Mouse (Mus musculus): Measurements from ENCODE around the gene Eif3l.

Gene Eif3l

GRCm38 (mm10) chr15:79115276-79115675 is 40.3 kb downstream of the Eif3l start:
- intact Hi-C loops (cut with DNase I): no loop called here

- intact Hi-C loops (cut with DNase I): no loop called here
These were observed 44.5 kb downstream of the Eif3l start for GRCm38 (mm10) chr15:79119491-79119890.

GRCm38 (mm10) chr15:79122119-79122518 is 47.1 kb downstream of the Eif3l start:
- intact Hi-C loops (cut with DNase I): no loop called here

GRCm38 (mm10) chr15:79122546-79122945 is 47.6 kb downstream of the Eif3l start:
- intact Hi-C loops (cut with DNase I): no loop called here

- intact Hi-C loops (cut with DNase I): no loop called here
These were observed 48.8 kb downstream of the Eif3l start for GRCm38 (mm10) chr15:79123751-79124150.

- intact Hi-C loops (cut with DNase I): no loop called here
These were observed 49.4 kb downstream of the Eif3l start for GRCm38 (mm10) chr15:79124331-79124875.

GRCm38 (mm10) chr15:79126217-79126932 is 51.4 kb downstream of the Eif3l start:
- intact Hi-C loops (cut with DNase I): loop anchor here (5.0 kb wide), 1 partner anchor 34 kb away; no protein-coding TSS in a partner anchor

- intact Hi-C loops (cut with DNase I): loop anchor here (5.0 kb wide), 1 partner anchor 35 kb away; no protein-coding TSS in a partner anchor
These were observed 52.1 kb downstream of the Eif3l start for GRCm38 (mm10) chr15:79127101-79127500.

GRCm38 (mm10) chr15:79128208-79128607 is 53.2 kb downstream of the Eif3l start:
- intact Hi-C loops (cut with DNase I): loop anchor here (5.0 kb wide), 1 partner anchor 36 kb away; no protein-coding TSS in a partner anchor

- intact Hi-C loops (cut with DNase I): loop anchor here (5.0 kb wide), 1 partner anchor 37 kb away; no protein-coding TSS in a partner anchor
These were observed 54.3 kb downstream of the Eif3l start for GRCm38 (mm10) chr15:79129311-79129710.

GRCm38 (mm10) chr15:79130782-79131181 is 55.8 kb downstream of the Eif3l start:
- intact Hi-C loops (cut with DNase I): no loop called here

- intact Hi-C loops (cut with DNase I): no loop called here
These were observed 56.5 kb downstream of the Eif3l start for GRCm38 (mm10) chr15:79131442-79131841.

GRCm38 (mm10) chr15:79133191-79133661 is 58.2 kb downstream of the Eif3l start:
- intact Hi-C loops (cut with DNase I): no loop called here

- intact Hi-C loops (cut with DNase I): no loop called here
These were observed 59.7 kb downstream of the Eif3l start for GRCm38 (mm10) chr15:79134496-79135270.

GRCm38 (mm10) chr15:79135332-79135731 is 60.4 kb downstream of the Eif3l start:
- intact Hi-C loops (cut with DNase I): no loop called here

- intact Hi-C loops (cut with DNase I): no loop called here
These were observed 61.0 kb downstream of the Eif3l start for GRCm38 (mm10) chr15:79135783-79136575.

- intact Hi-C loops (cut with DNase I): no loop called here
These were observed 64.7 kb downstream of the Eif3l start for GRCm38 (mm10) chr15:79139640-79140039.

GRCm38 (mm10) chr15:79140866-79141565 is 66.0 kb downstream of the Eif3l start, which contains the start of the genes Polr2f and 1700088E04Rik:
Gene Polr2f (plus strand): TSS chr15:79141009.
Gene 1700088E04Rik (minus strand): TSS chr15:79141253.
- intact Hi-C loops (cut with DNase I): no loop called here

- intact Hi-C loops (cut with DNase I): no loop called here
These were observed 66.6 kb downstream of the Eif3l start for GRCm38 (mm10) chr15:79141566-79141917.

- intact Hi-C loops (cut with DNase I): no loop called here
These were observed 68.3 kb downstream of the Eif3l start for GRCm38 (mm10) chr15:79143316-79143715.
